Mouse (Mus musculus) forebrain, embryonic 16.5 days (tissue): ENCODE data around the gene Sppl3. TPM values are rescaled to one million over a fixed set of nuclear protein-coding genes. Genes with fewer than 3 reads are reported as not detected.
A peak's percentile ranks its signal among the peaks of the same experiment; 100 is the strongest.

Experiments used
- ATAC-seq: fragments of 200-750 bp; cut with Nextera tagmentation; 2 replicates; pipeline ENCODE4 v1.8.0; 2017; ENCODE audit warnings: mild to moderate bottlenecking, moderate library complexity
- H3K27ac ChIP-seq: fragments of 300-500 bp; sonication (generic); 2 replicates; pipeline ENCODE4 v1.5.1; 2014; ENCODE audit warnings: low read length, control low read depth
- H3K27me3 ChIP-seq: fragments of 300-500 bp; sonication (generic); replicated peaks from 2 replicates; pipeline ENCODE4 v1.6.1; 2014; ENCODE audit warnings: low read length; ENCODE audit not compliant: control insufficient read depth, insufficient read depth
- H3K36me3 ChIP-seq: fragments of 300-500 bp; sonication (generic); 2 replicates; pipeline ENCODE4 v1.6.1; 2014; ENCODE audit not compliant: control insufficient read depth, insufficient read depth
- H3K4me1 ChIP-seq: fragments of 300-500 bp; sonication (generic); replicated peaks from 2 replicates; pipeline ENCODE4 v1.6.1; 2014; ENCODE audit warnings: low read length; ENCODE audit not compliant: control insufficient read depth, insufficient read depth
- H3K4me2 ChIP-seq: fragments of 300-500 bp; sonication (generic); 2 replicates; pipeline ENCODE4 v1.6.1; 2014; ENCODE audit warnings: mild to moderate bottlenecking, low read length, control low read depth
- H3K4me3 ChIP-seq: fragments of 300-500 bp; sonication (generic); replicated peaks from 2 replicates; pipeline ENCODE4 v1.5.1; 2014; ENCODE audit warnings: mild to moderate bottlenecking, low read length, control low read depth
- H3K9ac ChIP-seq: fragments of 300-500 bp; sonication (generic); replicated peaks from 2 replicates; pipeline ENCODE4 v1.6.1; 2014; ENCODE audit warnings: low read depth, low read length, control low read depth
- H3K9me3 ChIP-seq: fragments of 300-500 bp; sonication (generic); 2 replicates; pipeline ENCODE4 v1.6.1; 2016; ENCODE audit warnings: low read length; ENCODE audit not compliant: control insufficient read depth
- WGBS: fragments of 180-500 bp; shearing (Covaris S2); extraction: QIAGEN DNeasy Blood & Tissue Kit; methylation state at CpG from one replicate; pipeline ENCODE4 v1.1.7; 2014; 5-methylcytosine and 5-hydroxymethylcytosine counted together
- polyA plus RNA-seq: library from polyadenylated mRNA; unstranded; fragments of >200 nt; fragmentation: Nextera tagmentation; extraction: Ambion mirVana; gene quantifications from 2 replicates; pipeline ENCODE4 v1.2.1, GENCODE M21; 2015

Sppl3 gene
- polyA plus RNA-seq, 1 experiment from 2014 or later = 16.6 TPM

GRCm38 (mm10) chr5:115009961-115010360 is 976 bp upstream of the Sppl3 start:
- H3K9ac ChIP-seq = no peak overlapping the region

GRCm38 (mm10) chr5:115011217-115011518 is 231 bp downstream of the Sppl3 start:
- peak overlapping the region; percentile 88 for H3K4me3 ChIP-seq
- H3K4me2 ChIP-seq = no peak overlapping the region
- H3K27ac ChIP-seq = peak overlapping the region; percentile 92
- H3K9ac ChIP-seq = peak overlapping the region; percentile 88
- ATAC-seq = no peak; the same call in 1 of the 2 replicates
- no peaks in the 10 kb centered on the region for H3K36me3 ChIP-seq
- no peaks in the 10 kb centered on the region for H3K27me3 ChIP-seq
- WGBS = 0% methylated on average over 11 of the region's 57 CpGs
- H3K9me3 ChIP-seq = no peaks in the 10 kb centered on the region
- H3K4me1 ChIP-seq = peaks cover 27% of the 10 kb centered on the region

More at GRCm38 (mm10) chr5:115009961-115010360, 976 bp upstream of the Sppl3 start:
- WGBS = 61% methylated on average over 3 of the region's 3 CpGs
- ATAC-seq = no peak
- peaks cover 25% of the 10 kb centered on the region for H3K4me1 ChIP-seq
- H3K4me2 ChIP-seq = no peak overlapping the region
- no peaks in the 10 kb centered on the region for H3K36me3 ChIP-seq
- no peak overlapping the region for H3K4me3 ChIP-seq
- H3K9me3 ChIP-seq = no peaks in the 10 kb centered on the region
- no peak overlapping the region for H3K27ac ChIP-seq
- H3K27me3 ChIP-seq = no peaks in the 10 kb centered on the region

- Histone ChIP-seq H3K27ac (peak overlapping the region; percentile 92), H3K9ac (peak overlapping the region; percentile 88)
- 1% methylated on average over 59 of the region's 63 CpGs for WGBS
These were observed 753 bp downstream of the Sppl3 start for GRCm38 (mm10) chr5:115011519-115012261.

GRCm38 (mm10) chr5:115013436-115013835 is 2.5 kb downstream of the Sppl3 start:
- peaks cover 27% of the 10 kb centered on the region for H3K4me1 ChIP-seq
- H3K4me3 ChIP-seq = no peak overlapping the region
- no peaks in the 10 kb centered on the region for H3K9me3 ChIP-seq
- H3K27me3 ChIP-seq = no peaks in the 10 kb centered on the region
- 54% methylated on average over 3 of the region's 3 CpGs for WGBS
- no peak overlapping the region for H3K27ac ChIP-seq
- no peak for ATAC-seq
- H3K9ac ChIP-seq = no peak overlapping the region
- peak overlapping the region; percentile 71 for H3K4me2 ChIP-seq
- no peaks in the 10 kb centered on the region for H3K36me3 ChIP-seq

More at GRCm38 (mm10) chr5:115011519-115012261, 753 bp downstream of the Sppl3 start:
- Histone ChIP-seq H3K4me2 (peak overlapping the region; percentile 71), H3K9me3 (no peaks in the 10 kb centered on the region), H3K4me3 (peak overlapping the region; percentile 88), H3K4me1 (peaks cover 27% of the 10 kb centered on the region), H3K27me3 (no peaks in the 10 kb centered on the region), H3K36me3 (no peaks in the 10 kb centered on the region)
- peak; percentile 37 for ATAC-seq

GRCm38 (mm10) chr5:115014570-115014969 is 3.6 kb downstream of the Sppl3 start:
- Histone ChIP-seq H3K36me3 (no peaks in the 10 kb centered on the region), H3K27ac (no peak overlapping the region), H3K27me3 (no peaks in the 10 kb centered on the region), H3K4me2 (no peak overlapping the region), H3K4me1 (peaks cover 27% of the 10 kb centered on the region), H3K9ac (no peak overlapping the region), H3K4me3 (no peak overlapping the region), H3K9me3 (no peaks in the 10 kb centered on the region)
- 46% methylated on average over 1 of the region's 1 CpGs for WGBS
- ATAC-seq = no peak

- H3K27me3 ChIP-seq = no peaks in the 10 kb centered on the region
- whole genome bisulfite sequencing = 35% methylated on average over 4 of the region's 4 CpGs
- no peak overlapping the region for H3K9ac ChIP-seq
- no peak overlapping the region for H3K27ac ChIP-seq
- ATAC-seq = no peak
- no peak overlapping the region for H3K4me2 ChIP-seq
- H3K4me1 ChIP-seq = peaks cover 27% of the 10 kb centered on the region
- H3K36me3 ChIP-seq = no peaks in the 10 kb centered on the region
- no peak overlapping the region for H3K4me3 ChIP-seq
- H3K9me3 ChIP-seq = no peaks in the 10 kb centered on the region
These were observed 4.2 kb downstream of the Sppl3 start for GRCm38 (mm10) chr5:115015121-115015520.

GRCm38 (mm10) chr5:115018270-115018669 is 7.3 kb downstream of the Sppl3 start:
- Histone ChIP-seq H3K36me3 (no peaks in the 10 kb centered on the region), H3K4me3 (no peak overlapping the region), H3K4me1 (peaks cover 11% of the 10 kb centered on the region), H3K4me2 (no peak overlapping the region), H3K9ac (no peak overlapping the region), H3K9me3 (no peaks in the 10 kb centered on the region), H3K27me3 (no peaks in the 10 kb centered on the region), H3K27ac (no peak overlapping the region)
- ATAC-seq = no peak
- 77% methylated on average over 2 of the region's 2 CpGs for WGBS

GRCm38 (mm10) chr5:115018813-115019212 is 7.9 kb downstream of the Sppl3 start:
- WGBS = 80% methylated on average over 4 of the region's 4 CpGs
- no peak for ATAC-seq
- Histone ChIP-seq H3K4me3 (no peak overlapping the region), H3K9me3 (no peaks in the 10 kb centered on the region), H3K27me3 (no peaks in the 10 kb centered on the region), H3K4me2 (no peak overlapping the region), H3K4me1 (peaks cover 7% of the 10 kb centered on the region), H3K9ac (no peak overlapping the region), H3K27ac (no peak overlapping the region), H3K36me3 (no peaks in the 10 kb centered on the region)

GRCm38 (mm10) chr5:115022021-115022420 is 11.1 kb downstream of the Sppl3 start:
- Histone ChIP-seq H3K36me3 (no peaks in the 10 kb centered on the region), H3K27ac (no peak overlapping the region), H3K4me2 (no peak overlapping the region), H3K9me3 (no peaks in the 10 kb centered on the region), H3K4me1 (no peaks in the 10 kb centered on the region), H3K27me3 (no peaks in the 10 kb centered on the region), H3K9ac (no peak overlapping the region), H3K4me3 (no peak overlapping the region)
- no peak for ATAC-seq
- WGBS = 95% methylated on average over 7 of the region's 7 CpGs
